Mouse (Mus musculus): ENCODE results near the gene Cdk17. TPM values are rescaled to one million over a fixed set of nuclear protein-coding genes. Genes with fewer than 3 reads are reported as not detected.

Gene Cdk17
- polyA plus RNA-seq (2017; shearing (Covaris generic)) = 10 to 100 TPM; 32.3 to 44.2 TPM

GRCm38 (mm10) chr10:93160807-93161510, at the start of gene Cdk17:
Cdk17 (plus strand) TSS chr10:93160875.
- peak; percentile 25 for ATAC-seq

GRCm38 (mm10) chr10:93111412-93111811, 49.3 kb upstream of the Cdk17 start:
- no peak for ATAC-seq

- ATAC-seq = no peak
These were observed 48.7 kb upstream of the Cdk17 start for GRCm38 (mm10) chr10:93112021-93112420.

GRCm38 (mm10) chr10:93113968-93114367, 46.7 kb upstream of the Cdk17 start:
- ATAC-seq = no peak

GRCm38 (mm10) chr10:93114782-93115181, 45.9 kb upstream of the Cdk17 start:
- no peak for ATAC-seq

GRCm38 (mm10) chr10:93115743-93116142, 44.9 kb upstream of the Cdk17 start:
- ATAC-seq = no peak

GRCm38 (mm10) chr10:93116636-93117035, 44.0 kb upstream of the Cdk17 start:
- ATAC-seq = no peak

- no peak for ATAC-seq
These were observed 40.9 kb upstream of the Cdk17 start for GRCm38 (mm10) chr10:93119809-93120208.

- no peak for ATAC-seq
These were observed 39.3 kb upstream of the Cdk17 start for GRCm38 (mm10) chr10:93121262-93121860.

- ATAC-seq = peak; percentile 33
These were observed 38.1 kb upstream of the Cdk17 start for GRCm38 (mm10) chr10:93122399-93123184.

GRCm38 (mm10) chr10:93123310-93123709, 37.4 kb upstream of the Cdk17 start:
- ATAC-seq = no peak

GRCm38 (mm10) chr10:93123957-93124613, 36.6 kb upstream of the Cdk17 start:
- ATAC-seq = peak; percentile 96

GRCm38 (mm10) chr10:93126025-93126424, 34.6 kb upstream of the Cdk17 start:
- no peak for ATAC-seq

GRCm38 (mm10) chr10:93128566-93128965, 32.1 kb upstream of the Cdk17 start:
- no peak for ATAC-seq

- no peak for ATAC-seq
These were observed 31.3 kb upstream of the Cdk17 start for GRCm38 (mm10) chr10:93129345-93129744.

GRCm38 (mm10) chr10:93129904-93130455, 30.7 kb upstream of the Cdk17 start:
- ATAC-seq = no peak

- no peak for ATAC-seq
These were observed 30.2 kb upstream of the Cdk17 start for GRCm38 (mm10) chr10:93130456-93130940.

- ATAC-seq = no peak
These were observed 28.7 kb upstream of the Cdk17 start for GRCm38 (mm10) chr10:93131865-93132566.

GRCm38 (mm10) chr10:93138730-93139129, 21.9 kb upstream of the Cdk17 start:
- ATAC-seq = no peak

GRCm38 (mm10) chr10:93140778-93141177, 19.9 kb upstream of the Cdk17 start:
- no peak for ATAC-seq

- no peak for ATAC-seq
These were observed 17.9 kb upstream of the Cdk17 start for GRCm38 (mm10) chr10:93142600-93143284.
